Mouse (Mus musculus): ENCODE results near the gene Gm10681.
"Not testable (repeated sequence)": the region's sequence is repeated elsewhere in the genome, so short reads cannot be mapped to it uniquely, and the experiment has no call there.

DNA sequence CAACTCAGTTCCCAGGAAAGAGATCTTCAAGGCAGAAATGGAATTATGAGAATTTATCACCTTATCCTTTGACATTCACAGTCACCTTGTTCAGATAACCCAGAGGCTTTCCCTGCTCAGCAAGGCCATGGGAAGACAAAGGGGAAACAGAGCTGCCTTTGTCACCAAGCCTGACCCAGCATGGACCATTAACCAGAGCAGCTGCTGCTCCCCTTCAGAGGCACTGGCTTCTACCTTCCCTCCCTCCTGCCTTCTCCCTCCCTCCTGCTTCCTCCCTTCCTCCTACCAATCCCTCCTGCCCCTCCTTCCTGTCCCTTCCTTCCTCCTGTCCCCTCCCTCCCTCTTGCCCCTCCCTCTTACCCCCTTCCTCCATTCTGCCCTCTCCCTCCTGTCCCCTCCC, 24.9 kb upstream of the Gm10681 start:
- TF ChIP-seq EP300 (IDR thresholded peaks at IDR 0.05; ENCODE audit: insufficient read depth, low read depth, low read length); CTCF (IDR thresholded peaks at IDR 0.05); POLR2A (IDR thresholded peaks at IDR 0.05; ENCODE audit: insufficient read depth, low read depth, low read length): not testable (repeated sequence)
